Mouse (Mus musculus): ENCODE results near the gene Gng10.

The Gng10 gene

GRCm38 (mm10) chr4:59016922-59017321, 18.0 kb upstream of the Gng10 start:
- no peak for DNase-seq

GRCm38 (mm10) chr4:59034325-59034917, 467 bp upstream of the Gng10 start:
- peak in 1 of 2 experiments; percentile 47 for DNase-seq

- DNase-seq, result peak in 1 of 2 experiments; percentile 22
These were observed 980 bp downstream of the Gng10 start for GRCm38 (mm10) chr4:59035786-59036350.

GRCm38 (mm10) chr4:59036490-59037127, 1.7 kb downstream of the Gng10 start:
- peak; percentile 77 to 86 for DNase-seq

GRCm38 (mm10) chr4:59037525-59037924, 2.6 kb downstream of the Gng10 start:
- DNase-seq, result no peak

GRCm38 (mm10) chr4:59040397-59041287, 5.8 kb downstream of the Gng10 start:
- DNase-seq, result no peak

- no peak for DNase-seq
These were observed 8.2 kb downstream of the Gng10 start for GRCm38 (mm10) chr4:59043074-59043473.

- no peak for DNase-seq
These were observed 9.0 kb downstream of the Gng10 start for GRCm38 (mm10) chr4:59043891-59044290.

- DNase-seq, result no peak
These were observed 12.3 kb downstream of the Gng10 start for GRCm38 (mm10) chr4:59047222-59047621.

GRCm38 (mm10) chr4:59051081-59051480, 16.2 kb downstream of the Gng10 start:
- no peak for DNase-seq

GRCm38 (mm10) chr4:59057929-59058328, 23.0 kb downstream of the Gng10 start:
- DNase-seq, result no peak

GRCm38 (mm10) chr4:59062526-59062925, 27.6 kb downstream of the Gng10 start:
- no peak for DNase-seq

- no peak for DNase-seq
These were observed 34.4 kb downstream of the Gng10 start for GRCm38 (mm10) chr4:59069276-59069675.

GRCm38 (mm10) chr4:59083430-59083829, 48.5 kb downstream of the Gng10 start:
- DNase-seq, result no peak

- DNase-seq, result no peak
These were observed 54.5 kb downstream of the Gng10 start for GRCm38 (mm10) chr4:59089391-59089790.
